17 mouse cellular contexts compared by ENCODE assay signal in genomic region chr16:45044844-45045243, GRCm38 (mm10). TPM values are rescaled to one million over a fixed set of nuclear protein-coding genes. Genes with fewer than 3 reads are reported as not detected.
A peak's percentile ranks its signal among the peaks of the same experiment; 100 is the strongest.
DNase-seq lines count a peak whose midpoint lies in the region; ATAC-seq lines count a peak whose summit lies in the region.
"Had no signal": no experiment of that assay in that cellular context is flagged by ENCODE, and none has a peak within 500 bp of the region (broad histone marks: within the 10 kb centered on the region; RNA-seq: fewer than 3 reads in every experiment).

No protein-coding gene starts in this region.

- H3K4me2 ChIP-seq in neural tube, embryonic 15.5 days: no peak overlapping the region
- H3K4me2 ChIP-seq: forebrain, embryonic 15.5 days; heart, embryonic 11.5 days; limb, embryonic 13.5 days; midbrain, embryonic 15.5 days; neural tube, embryonic 13.5 days had no signal

- no peak overlapping the region for H3K27ac ChIP-seq in neural tube, embryonic 15.5 days (replicated peaks)
- H3K27ac ChIP-seq: forebrain, embryonic 15.5 days; limb, embryonic 13.5 days; midbrain, embryonic 15.5 days; neural tube, embryonic 13.5 days had no signal

- peak; percentile 85 for ATAC-seq in activated CD4-positive, CD25-positive, alpha-beta regulatory T cell, adult 4 months
- peak; percentile 70 for ATAC-seq in megakaryocyte, adult 5-6 weeks (ENCODE audit: poor library complexity, severe bottlenecking)
- no peak for ATAC-seq in neural tube, embryonic 15.5 days (ENCODE audit: low FRiP score)
- ATAC-seq: forebrain, embryonic 15.5 days; hindbrain, embryonic 16.5 days; midbrain, embryonic 15.5 days had no signal

- no peaks in the 10 kb centered on the region for H3K27me3 ChIP-seq in neural tube, embryonic 15.5 days (replicated peaks)
- H3K27me3 ChIP-seq: forebrain, embryonic 15.5 days; limb, embryonic 13.5 days; midbrain, embryonic 15.5 days; neural tube, embryonic 13.5 days had no signal

- no peak overlapping the region for H3K4me3 ChIP-seq in neural tube, embryonic 15.5 days (replicated peaks)
- H3K4me3 ChIP-seq: forebrain, embryonic 15.5 days; limb, embryonic 13.5 days; midbrain, embryonic 15.5 days; neural tube, embryonic 13.5 days had no signal

- no peaks in the 10 kb centered on the region for H3K9me3 ChIP-seq in neural tube, embryonic 15.5 days (replicated peaks)
- H3K9me3 ChIP-seq: forebrain, embryonic 15.5 days; limb, embryonic 13.5 days; midbrain, embryonic 15.5 days; neural tube, embryonic 13.5 days had no signal

- WGBS in neural tube, embryonic 15.5 days: 60% methylated on average over 3 of the region's 3 CpGs

- H3K9ac ChIP-seq in neural tube, embryonic 15.5 days (replicated peaks): no peak overlapping the region
- H3K9ac ChIP-seq: forebrain, embryonic 15.5 days; limb, embryonic 13.5 days; midbrain, embryonic 15.5 days; neural tube, embryonic 13.5 days had no signal

- peak; percentile 22 to 26 for DNase-seq in right cerebral cortex, postnatal 10 days (ENCODE audit: low spot score in 2 of 2)
- DNase-seq in right cerebral cortex, postnatal 25 days: no peak
- DNase-seq in thymus, postnatal 25 days: peak; percentile 22
- DNase-seq in kidney, adult 9 months: no peak
- DNase-seq in frontal cortex, postnatal 36 days (ENCODE audit: low spot score in 2 of 2): no peak
- DNase-seq: cerebellum, adult 11-12 months; gastrocnemius, postnatal 10 days; kidney, adult 2 months had no signal

- no peaks in the 10 kb centered on the region for H3K4me1 ChIP-seq in neural tube, embryonic 15.5 days
- H3K4me1 ChIP-seq: forebrain, embryonic 15.5 days; limb, embryonic 13.5 days; midbrain, embryonic 15.5 days; neural tube, embryonic 13.5 days had no signal

- H3K36me3 ChIP-seq in neural tube, embryonic 15.5 days: no peaks in the 10 kb centered on the region
- H3K36me3 ChIP-seq: forebrain, embryonic 15.5 days; limb, embryonic 13.5 days; midbrain, embryonic 15.5 days; neural tube, embryonic 13.5 days had no signal

RNA-seq across cellular contexts. Expression of gene Ccdc80, which starts 48.4 kb away (rescaled TPM):
- under 1 TPM; 0.45 to 0.73 TPM for polyA plus RNA-seq in activated CD4-positive, CD25-positive, alpha-beta regulatory T cell, adult 4 months (2017; shearing (Covaris generic))
- 0.59 and 0.71 TPM in 2 replicates for total RNA-seq in megakaryocyte, adult 5-6 weeks (2015)
- 0.49 and 0.99 TPM in 2 replicates for total RNA-seq in megakaryocyte, adult 5-6 weeks (2017)
- polyA plus RNA-seq in neural tube, embryonic 15.5 days (2015; fragmentation: Nextera tagmentation; extraction: Ambion mirVana): 23.3 and 38.8 TPM in 2 replicates

Comparison
In these comparisons a context has a peak if more than half of its experiments do, and no peak if none do; other contexts are left out.
1. DNase-seq: peak in right cerebral cortex, postnatal 10 days (2 of 2) and thymus, postnatal 25 days (single experiment); none in right cerebral cortex, postnatal 25 days (single experiment), kidney, adult 9 months (single experiment) and frontal cortex, postnatal 36 days (0 of 2).
2. RNA of gene Ccdc80, which starts 48.4 kb away (polyA plus RNA-seq): 23.3 to 38.8 TPM in neural tube, embryonic 15.5 days; 0.45 to 0.73 TPM in activated CD4-positive, CD25-positive, alpha-beta regulatory T cell, adult 4 months; every median in the first group is over 10 times any median in the second.